Mouse (Mus musculus) megakaryocyte, embryonic 14.5 days (primary cell): ENCODE results near the gene Rnf169.

Experiments used
- FLI1 ChIP-seq: IDR thresholded peaks from 2 replicates; pipeline ENCODE4 v1.6.1; 2012; ENCODE audit warnings: low read length, inconsistent platforms, mixed read lengths
- GATA1 ChIP-seq: IDR thresholded peaks from 3 replicates; pipeline ENCODE4 v1.6.1; 2012; ENCODE audit warnings: mixed read lengths, low read length, inconsistent platforms, borderline replicate concordance

DNA sequence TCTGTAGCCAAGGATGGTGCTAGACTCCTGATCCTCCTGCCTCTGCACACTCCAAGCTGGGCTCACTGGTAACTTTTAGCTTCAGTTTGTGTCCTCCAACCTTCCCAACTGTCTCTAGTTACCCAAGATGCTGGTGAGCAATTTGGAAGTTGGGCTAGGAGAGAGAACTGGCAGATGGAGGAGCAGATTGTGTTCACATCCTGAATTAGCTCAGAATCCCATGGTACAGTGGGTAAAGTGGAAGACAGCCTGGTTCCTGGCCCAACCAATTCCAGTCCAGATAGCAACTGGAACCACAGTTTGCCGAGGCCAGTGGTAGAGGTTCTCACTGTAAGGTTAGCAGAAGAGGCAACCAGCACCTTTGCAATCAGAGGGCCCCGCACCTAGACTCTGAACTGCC lies 61.1 kb downstream of the Rnf169 start:
- TF ChIP-seq GATA1 (no peak), FLI1 (no peak)
